Mouse (Mus musculus): ENCODE measurements around the gene Tmem109. TPM values are rescaled to one million over a fixed set of nuclear protein-coding genes. Genes with fewer than 3 reads are reported as not detected.

Gene Tmem109
- polyA plus RNA-seq, 1 experiment from 2014 or later: 20.0 TPM

DNA sequence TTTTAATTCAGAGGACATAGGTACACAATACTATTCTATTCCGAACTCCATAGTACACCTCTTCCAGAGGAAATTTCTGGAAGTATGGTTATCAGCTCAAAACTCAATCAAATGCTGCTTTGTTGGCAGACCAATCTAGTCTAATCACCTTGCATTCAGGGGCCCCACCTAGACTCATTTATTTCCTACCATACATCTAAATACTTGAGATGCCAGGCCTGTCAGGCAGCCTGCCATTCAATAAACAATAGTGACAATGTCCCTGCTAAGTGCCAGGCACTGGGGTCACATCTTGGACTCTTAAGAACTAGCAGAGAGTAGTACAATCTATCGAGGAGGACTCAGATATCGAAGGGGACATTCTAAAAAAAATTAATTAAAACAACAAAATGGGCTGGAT, 10.4 kb upstream of the Tmem109 start:
- H3K36me3 ChIP-seq (replicated peaks): no peaks in the 10 kb centered on the region
- no peak overlapping the region for H3K27ac ChIP-seq (replicated peaks)
- H3K4me3 ChIP-seq (replicated peaks): no peak overlapping the region
- WGBS (ENCODE audit: insufficient replicate concordance): 60% methylated on average over 3 of the region's 3 CpGs
- H3K4me2 ChIP-seq: no peak overlapping the region
- H3K27me3 ChIP-seq: no peaks in the 10 kb centered on the region
- H3K9me3 ChIP-seq (replicated peaks): no peaks in the 10 kb centered on the region
- no peak overlapping the region for H3K9ac ChIP-seq
- peaks cover 27% of the 10 kb centered on the region for H3K4me1 ChIP-seq (replicated peaks)
- ATAC-seq (ENCODE audit: insufficient read depth): no peak

- H3K4me3 ChIP-seq (replicated peaks): peak overlapping the region; percentile 60
- H3K4me1 ChIP-seq (replicated peaks): peaks cover 31% of the 10 kb centered on the region
- no peak overlapping the region for H3K27ac ChIP-seq (replicated peaks)
- peak; percentile 20 for ATAC-seq (ENCODE audit: insufficient read depth)
- peak overlapping the region; percentile 94 for H3K4me2 ChIP-seq
- H3K27me3 ChIP-seq: no peaks in the 10 kb centered on the region
- H3K36me3 ChIP-seq (replicated peaks): no peaks in the 10 kb centered on the region
- 5% methylated on average over 14 of the region's 14 CpGs for WGBS (ENCODE audit: insufficient replicate concordance)
- no peaks in the 10 kb centered on the region for H3K9me3 ChIP-seq (replicated peaks)
- H3K9ac ChIP-seq: peak overlapping the region; percentile 56
Measured at GRCm38 (mm10) chr19:10880975-10881425, 801 bp downstream of the Tmem109 start.

DNA sequence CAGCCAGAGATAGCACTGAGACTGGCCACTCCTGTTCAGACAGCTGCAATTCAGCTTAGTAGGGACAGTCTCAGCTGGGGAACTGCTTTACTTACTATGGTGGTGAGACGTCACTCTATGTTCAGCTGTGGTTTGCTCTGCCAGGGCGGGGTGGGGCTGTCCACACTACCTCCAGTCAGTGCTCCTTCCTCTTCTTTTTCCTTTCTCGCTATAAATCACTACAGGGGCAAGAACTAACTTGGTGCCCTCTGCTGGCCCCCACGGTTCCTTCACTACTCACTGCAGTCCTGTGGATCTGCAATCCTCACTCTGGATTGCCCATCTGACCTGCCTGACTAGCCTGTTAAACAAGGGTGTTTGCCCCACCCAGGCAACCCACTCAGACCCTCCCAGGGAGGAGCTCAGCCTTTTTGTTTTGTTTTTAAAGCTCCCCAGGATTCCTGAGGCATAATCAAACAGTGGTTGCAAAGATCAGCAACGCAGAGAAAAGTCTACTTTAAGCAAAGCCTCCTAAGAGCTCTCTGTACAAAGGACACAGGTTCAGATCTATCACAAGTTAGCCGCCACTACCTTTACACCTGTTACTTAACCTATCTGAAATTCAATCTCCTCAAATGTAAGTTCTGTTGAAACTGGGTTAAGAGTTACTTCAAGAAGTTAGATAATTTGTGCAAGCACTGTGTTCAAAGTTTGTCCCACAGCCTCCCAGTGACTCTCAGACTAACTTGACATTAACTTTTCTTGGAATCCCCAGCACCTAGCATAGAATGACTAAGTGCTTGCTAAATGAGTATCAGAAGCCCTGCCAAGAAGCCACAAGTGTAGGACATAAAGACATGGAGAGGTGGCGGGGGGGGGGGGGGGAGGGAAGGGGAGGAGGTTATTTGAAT, 1.5 kb downstream of the Tmem109 start:
- Histone ChIP-seq H3K9me3 (replicated peaks) (no peaks in the 10 kb centered on the region), H3K36me3 (replicated peaks) (no peaks in the 10 kb centered on the region), H3K9ac (no peak overlapping the region), H3K27me3 (no peaks in the 10 kb centered on the region), H3K4me3 (replicated peaks) (peak overlapping the region; percentile 60), H3K4me1 (replicated peaks) (peaks cover 31% of the 10 kb centered on the region), H3K27ac (replicated peaks) (no peak overlapping the region), H3K4me2 (peak overlapping the region; percentile 94)
- peak; percentile 18; the same call in 1 of the 2 replicates for ATAC-seq (ENCODE audit: insufficient read depth)
- WGBS (ENCODE audit: insufficient replicate concordance): 31% methylated on average over 7 of the region's 7 CpGs

DNA sequence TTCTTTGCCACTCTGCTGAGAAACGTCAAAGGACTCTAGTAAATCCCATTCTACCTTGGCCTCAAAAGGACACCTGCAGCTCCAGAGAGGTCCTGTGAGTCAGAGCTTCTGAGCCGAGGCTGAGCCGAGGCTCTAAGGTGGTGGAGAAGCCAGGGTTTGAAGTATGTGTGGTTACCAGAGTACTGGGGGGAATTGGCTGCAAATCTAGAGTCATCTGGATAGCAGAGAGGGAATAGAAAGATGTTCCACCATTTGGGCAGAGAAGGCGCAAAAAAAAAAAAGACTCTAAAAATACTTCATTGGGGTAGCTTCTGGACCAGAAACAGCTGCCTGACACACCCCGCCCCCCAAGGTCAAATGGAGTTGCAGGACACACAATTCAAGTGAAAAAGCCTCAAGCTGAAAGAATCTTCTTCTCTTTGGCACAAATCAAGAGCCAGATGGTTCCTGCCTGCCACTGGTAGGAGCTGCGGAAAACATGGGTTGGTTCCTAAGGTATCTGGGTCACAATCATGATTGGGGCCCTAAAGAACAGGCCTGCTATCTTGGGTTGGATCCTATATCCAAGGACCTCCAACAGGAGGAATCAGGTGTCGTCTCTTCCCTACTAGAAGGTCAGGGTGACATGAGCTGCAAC, 3.5 kb downstream of the Tmem109 start:
- WGBS (ENCODE audit: insufficient replicate concordance): 75% methylated on average over 7 of the region's 7 CpGs
- H3K4me3 ChIP-seq (replicated peaks): no peak overlapping the region
- no peak overlapping the region for H3K27ac ChIP-seq (replicated peaks)
- H3K36me3 ChIP-seq (replicated peaks): peaks cover 7% of the 10 kb centered on the region
- H3K9me3 ChIP-seq (replicated peaks): no peaks in the 10 kb centered on the region
- no peaks in the 10 kb centered on the region for H3K27me3 ChIP-seq
- peaks cover 31% of the 10 kb centered on the region for H3K4me1 ChIP-seq (replicated peaks)
- no peak overlapping the region for H3K4me2 ChIP-seq
- ATAC-seq (ENCODE audit: insufficient read depth): no peak
- H3K9ac ChIP-seq: no peak overlapping the region

- Histone ChIP-seq H3K4me3 (replicated peaks) (no peak overlapping the region), H3K9me3 (replicated peaks) (no peaks in the 10 kb centered on the region), H3K4me2 (no peak overlapping the region), H3K27ac (replicated peaks) (no peak overlapping the region), H3K9ac (no peak overlapping the region), H3K27me3 (peaks cover 35% of the 10 kb centered on the region), H3K4me1 (replicated peaks) (no peaks in the 10 kb centered on the region; the same call in none of the 2 replicates), H3K36me3 (replicated peaks) (peaks cover 12% of the 10 kb centered on the region)
- no peak for ATAC-seq (ENCODE audit: insufficient read depth)
- WGBS (ENCODE audit: insufficient replicate concordance): 64% methylated on average over 14 of the region's 14 CpGs
Measured at GRCm38 (mm10) chr19:10871328-10871961, 10.4 kb downstream of the Tmem109 start.

- no peak overlapping the region for H3K27ac ChIP-seq (replicated peaks)
- H3K4me1 ChIP-seq (replicated peaks): no peaks in the 10 kb centered on the region; the same call in none of the 2 replicates
- H3K9me3 ChIP-seq (replicated peaks): no peaks in the 10 kb centered on the region
- H3K4me2 ChIP-seq: no peak overlapping the region
- peaks cover 12% of the 10 kb centered on the region for H3K36me3 ChIP-seq (replicated peaks)
- H3K9ac ChIP-seq: no peak overlapping the region
- no peak for ATAC-seq (ENCODE audit: insufficient read depth)
- H3K27me3 ChIP-seq: peaks cover 35% of the 10 kb centered on the region
- no peak overlapping the region for H3K4me3 ChIP-seq (replicated peaks)
- WGBS (ENCODE audit: insufficient replicate concordance): 83% methylated on average over 3 of the region's 3 CpGs
Measured at GRCm38 (mm10) chr19:10870676-10871075, 11.1 kb downstream of the Tmem109 start.

- H3K36me3 ChIP-seq (replicated peaks): peaks cover 12% of the 10 kb centered on the region
- H3K9me3 ChIP-seq (replicated peaks): no peaks in the 10 kb centered on the region
- 10% methylated on average over 8 of the region's 8 CpGs for WGBS (ENCODE audit: insufficient replicate concordance)
- peak within 1 kb of the TSS; percentile 21; the same call in 1 of the 2 replicates for H3K9ac ChIP-seq
- H3K4me2 ChIP-seq: peak within 1 kb of the TSS; percentile 62
- no peak for ATAC-seq (ENCODE audit: insufficient read depth)
- H3K4me1 ChIP-seq (replicated peaks): no peaks in the 10 kb centered on the region; the same call in none of the 2 replicates
- peak within 1 kb of the TSS; percentile 50 for H3K4me3 ChIP-seq (replicated peaks)
- H3K27ac ChIP-seq (replicated peaks): no peak within 1 kb of the TSS
- H3K27me3 ChIP-seq: peaks cover 35% of the 10 kb centered on the region
Measured at GRCm38 (mm10) chr19:10869886-10870527, 11.8 kb downstream of the Tmem109 start, which contains the start of gene Tmem132a. Tmem132a (minus strand) TSS chr19:10869940.

GRCm38 (mm10) chr19:10869241-10869885, 12.4 kb downstream of the Tmem109 start:
- H3K9me3 ChIP-seq (replicated peaks): no peaks in the 10 kb centered on the region
- ATAC-seq (ENCODE audit: insufficient read depth): peak; percentile 60
- H3K27me3 ChIP-seq: peaks cover 35% of the 10 kb centered on the region
- peak overlapping the region; percentile 50 for H3K4me3 ChIP-seq (replicated peaks)
- no peak overlapping the region for H3K27ac ChIP-seq (replicated peaks)
- H3K4me2 ChIP-seq: peak overlapping the region; percentile 62
- peaks cover 12% of the 10 kb centered on the region for H3K36me3 ChIP-seq (replicated peaks)
- H3K4me1 ChIP-seq (replicated peaks): no peaks in the 10 kb centered on the region; the same call in none of the 2 replicates
- under 1% methylated on average over 43 of the region's 43 CpGs for WGBS (ENCODE audit: insufficient replicate concordance)
- peak overlapping the region; percentile 21; the same call in 1 of the 2 replicates for H3K9ac ChIP-seq

DNA sequence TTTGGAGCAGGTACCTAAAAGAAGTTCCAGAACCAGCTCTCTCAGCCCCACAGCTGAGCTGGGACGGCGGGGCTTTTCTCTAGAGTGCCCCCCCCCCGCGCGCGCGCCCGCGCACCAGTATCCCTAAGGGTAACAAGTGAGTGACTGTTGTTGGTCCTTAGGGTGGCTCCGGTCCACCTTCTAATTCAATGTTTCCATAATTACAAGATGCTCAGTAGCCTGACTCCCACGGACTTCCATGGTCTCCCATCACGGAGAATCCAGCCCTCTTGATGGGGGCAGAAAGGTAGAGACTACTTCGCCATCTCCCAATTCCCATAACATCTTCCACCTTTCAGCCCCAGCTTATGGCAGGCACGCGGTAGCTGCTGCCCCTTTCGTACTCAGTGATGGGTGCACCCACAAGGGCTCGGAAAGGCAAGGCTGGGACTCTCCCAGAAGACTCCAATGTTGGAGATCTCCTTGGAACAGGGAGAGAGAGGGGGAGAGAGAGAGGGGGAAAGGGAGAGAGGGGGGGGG, 13.1 kb downstream of the Tmem109 start:
- Histone ChIP-seq H3K36me3 (replicated peaks) (peaks cover 9% of the 10 kb centered on the region), H3K27me3 (peaks cover 35% of the 10 kb centered on the region), H3K9ac (no peak overlapping the region), H3K4me2 (peak overlapping the region; percentile 62), H3K4me3 (replicated peaks) (peak overlapping the region; percentile 50), H3K9me3 (replicated peaks) (no peaks in the 10 kb centered on the region), H3K27ac (replicated peaks) (no peak overlapping the region), H3K4me1 (replicated peaks) (no peaks in the 10 kb centered on the region; the same call in none of the 2 replicates)
- WGBS (ENCODE audit: insufficient replicate concordance): 3% methylated on average over 17 of the region's 17 CpGs
- ATAC-seq (ENCODE audit: insufficient read depth): no peak
